Mouse (Mus musculus) right cerebral cortex, postnatal 4 days (tissue): ENCODE data around the gene Magea8.
"Not testable (repeated sequence)": the region's sequence is repeated elsewhere in the genome, so short reads cannot be mapped to it uniquely, and the experiment has no call there.

ENCODE experiments used
- DNase-seq: peaks from one replicate; pipeline ENCODE4 v3.0.0-alpha.2; 2022

Magea8 gene

DNA sequence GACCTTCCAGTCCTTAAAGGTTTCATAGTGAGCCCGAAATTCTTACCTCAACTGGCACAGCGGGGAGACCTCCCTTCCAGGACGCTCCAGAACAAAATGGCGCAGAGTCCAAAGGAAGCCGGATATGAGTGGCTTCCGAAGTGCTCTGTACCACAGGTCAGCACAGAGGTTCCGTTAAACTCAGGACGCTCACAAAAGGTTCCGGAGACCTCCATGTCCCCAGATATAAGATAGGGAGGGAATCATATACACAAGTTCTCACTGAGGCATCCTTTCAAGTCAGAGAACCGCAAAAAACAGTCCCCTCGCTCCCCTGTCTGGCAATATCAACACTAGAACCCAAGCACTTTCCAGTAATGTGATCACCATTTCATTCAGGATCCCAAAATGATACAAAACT is at the start of gene Magea8:
Gene Magea8, minus strand, starts transcription at position 101 of the 400 bp plus-strand sequence.
- DNase-seq, result not testable (repeated sequence)

DNA sequence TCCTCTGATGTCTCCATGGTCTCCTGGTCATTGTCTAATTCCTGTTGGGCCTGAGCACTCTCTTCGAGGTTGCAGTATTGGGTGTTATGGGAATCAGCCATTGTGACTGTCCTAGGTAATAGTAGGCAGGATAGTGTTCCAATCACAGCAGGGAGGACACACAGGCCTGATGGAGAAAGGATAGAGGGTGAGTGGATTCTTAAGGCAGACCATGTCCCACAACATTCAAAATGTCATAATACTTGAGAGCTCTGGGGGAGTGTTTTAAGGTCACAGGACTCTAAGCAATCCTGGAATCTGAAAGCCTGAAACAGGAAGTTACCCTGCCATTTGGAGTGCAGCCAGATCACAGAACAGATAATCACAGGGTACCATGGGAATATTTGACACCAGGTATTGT is 46.2 kb downstream of the Magea8 start, which contains the start of gene Magea3:
Gene Magea3, minus strand, starts transcription at position 101 of the 400 bp plus-strand sequence.
- DNase-seq, result not testable (repeated sequence)

DNA sequence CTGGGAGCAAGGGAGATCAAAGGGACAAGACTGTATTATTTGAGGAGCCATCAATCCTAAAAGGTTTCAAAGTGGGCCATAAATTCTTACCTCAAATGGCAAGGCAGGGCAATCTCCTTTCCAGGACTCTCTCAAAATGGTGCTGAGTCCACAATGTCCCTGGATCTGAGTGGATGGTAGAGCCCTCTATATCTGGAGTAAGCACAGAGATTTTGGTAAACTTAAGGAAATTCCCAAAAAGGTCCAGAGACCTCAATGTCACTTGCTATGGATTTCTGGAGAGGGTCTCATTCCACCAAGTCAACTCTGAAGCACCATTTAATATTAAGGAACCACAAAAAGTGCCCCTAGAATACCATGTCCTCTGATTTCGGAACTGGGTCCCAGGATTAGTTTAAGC is 59.8 kb downstream of the Magea8 start, which contains the start of gene Magea6:
Gene Magea6, minus strand, starts transcription at position 101 of the 400 bp plus-strand sequence.
- DNase-seq, result not testable (repeated sequence)
